Mouse (Mus musculus) liver, embryonic 14.5 days (tissue): ENCODE data around the gene Sema4a. TPM values are rescaled to one million over a fixed set of nuclear protein-coding genes. Genes with fewer than 3 reads are reported as not detected.
A peak's percentile ranks its signal among the peaks of the same experiment; 100 is the strongest.

Experiments used
- ATAC-seq: fragments of 200-750 bp; cut with Nextera tagmentation; 2 replicates; pipeline ENCODE4 v1.8.0; 2017; ENCODE audit warnings: moderate number of reproducible peaks, mild to moderate bottlenecking, moderate library complexity; ENCODE audit not compliant: insufficient read depth
- DNase-seq, 3 experiments: peaks; one replicate each; pipeline ENCODE4 v3.0.0-alpha.2; 2012 to 2013; ENCODE audit warnings: low read depth in 3 of 3, low spot score in 3 of 3
- H3K27ac ChIP-seq: fragments of 300-500 bp; sonication (generic); 2 replicates; pipeline ENCODE4 v1.5.1; 2014; ENCODE audit warnings: moderate library complexity, mild to moderate bottlenecking, control low read depth, inconsistent platforms
- H3K27me3 ChIP-seq: fragments of 300-500 bp; sonication (generic); 2 replicates; pipeline ENCODE4 v1.6.1; 2014; ENCODE audit warnings: mild to moderate bottlenecking, low read length, moderate library complexity; ENCODE audit not compliant: control insufficient read depth, insufficient read depth
- H3K36me3 ChIP-seq: fragments of 300-500 bp; sonication (generic); replicated peaks from 2 replicates; pipeline ENCODE4 v1.6.1; 2014; ENCODE audit warnings: low read depth; ENCODE audit not compliant: control insufficient read depth, insufficient read depth
- H3K4me1 ChIP-seq, 2 experiments: fragments of 200-500 bp in 1 of 2; fragments of 300-500 bp in 1 of 2; sonication (generic) in 1 of 2; replicated peaks; 2 replicates each; pipeline ENCODE4 v1.6.1; 2012 to 2014; ENCODE audit warnings: antibody characterized with exemption in 1 of 2, inconsistent platforms in 1 of 2, low read length in 1 of 2; ENCODE audit not compliant: control insufficient read depth in 2 of 2, insufficient read depth in 2 of 2
- H3K4me2 ChIP-seq: fragments of 300-500 bp; sonication (generic); 2 replicates; pipeline ENCODE4 v1.6.1; 2014; ENCODE audit warnings: low read depth, mild to moderate bottlenecking, control low read depth, moderate library complexity
- H3K4me3 ChIP-seq, 2 experiments: fragments of 200-500 bp in 1 of 2; fragments of 300-500 bp in 1 of 2; sonication (generic) in 1 of 2; 2 replicates each; pipeline ENCODE4 v1.5.1; 2012 to 2014; ENCODE audit warnings: low read depth in 2 of 2, low read length in 2 of 2, mild to moderate bottlenecking in 2 of 2, control low read depth in 1 of 2, inconsistent platforms in 1 of 2, moderate library complexity in 1 of 2; ENCODE audit not compliant: insufficient read depth in 1 of 2
- H3K9ac ChIP-seq: fragments of 300-500 bp; sonication (generic); replicated peaks from 2 replicates; pipeline ENCODE4 v1.6.1; 2014; ENCODE audit warnings: mild to moderate bottlenecking, control low read depth, moderate library complexity
- H3K9me3 ChIP-seq: fragments of 300-500 bp; sonication (generic); 2 replicates; pipeline ENCODE4 v1.6.1; 2016; ENCODE audit warnings: low read length, mixed read lengths; ENCODE audit not compliant: control insufficient read depth
- CTCF ChIP-seq: IDR thresholded peaks from 2 replicates; pipeline ENCODE4 v1.5.1; 2016; ENCODE audit warnings: antibody characterized with exemption, low read depth, control low read depth
- EP300 ChIP-seq: IDR thresholded peaks from 2 replicates; pipeline ENCODE4 v1.6.1; 2016; ENCODE audit warnings: antibody characterized with exemption, low read depth
- WGBS: fragments of 180-500 bp; shearing (Covaris S2); extraction: QIAGEN DNeasy Blood & Tissue Kit; methylation state at CpG from one replicate; pipeline ENCODE4 v1.1.7; 2014; ENCODE audit not compliant: insufficient replicate concordance; 5-methylcytosine and 5-hydroxymethylcytosine counted together
- polyA plus RNA-seq, 2 experiments: library from polyadenylated mRNA; depleted of rRNA in 1 of 2; stranded (reverse) in 1 of 2; unstranded in 1 of 2; fragments of >200 nt; fragmentation: Nextera tagmentation in 1 of 2; extraction: Ambion mirVana in 1 of 2; gene quantifications; 2 replicates each; pipeline versions ENCODE4 v1.2.1 to v1.2.3; 2012 to 2014

Gene Sema4a
- polyA plus RNA-seq, 2 experiments: 9.1 to 12.7 TPM

GRCm38 (mm10) chr3:88477735-88478134 lies 16.8 kb upstream of the Sema4a start:
- Histone ChIP-seq H3K27me3 (no peaks in the 10 kb centered on the region), H3K9me3 (no peaks in the 10 kb centered on the region), H3K4me1 (no peaks in the 10 kb centered on the region; a peak in 1 of 4 replicates), H3K9ac (no peak overlapping the region), H3K36me3 (peaks cover 10% of the 10 kb centered on the region), H3K27ac (no peak overlapping the region), H3K4me3 (no peak overlapping the region), H3K4me2 (no peak overlapping the region)
- peak; percentile 62; the same call in 1 of the 2 replicates for ATAC-seq
- DNase-seq: peak in 1 of 3 experiments; percentile 59
- WGBS: 1% methylated on average over 8 of the region's 8 CpGs
- TF ChIP-seq EP300: no peak
- peak; percentile 98 for TF ChIP-seq CTCF

GRCm38 (mm10) chr3:88476403-88476802 lies 15.4 kb upstream of the Sema4a start:
- ATAC-seq: no peak
- WGBS: 48% methylated on average over 6 of the region's 6 CpGs
- no peaks in the 10 kb centered on the region; a peak in 1 of 4 replicates for H3K4me1 ChIP-seq
- H3K9ac ChIP-seq: no peak overlapping the region
- H3K9me3 ChIP-seq: no peaks in the 10 kb centered on the region
- no peaks in the 10 kb centered on the region for H3K27me3 ChIP-seq
- no peak overlapping the region for H3K4me3 ChIP-seq
- no peak overlapping the region for H3K4me2 ChIP-seq
- DNase-seq: peak in 1 of 3 experiments; percentile 33
- H3K36me3 ChIP-seq: no peaks in the 10 kb centered on the region
- no peak overlapping the region for H3K27ac ChIP-seq
- TF ChIP-seq CTCF (peak; percentile 48), EP300 (no peak)

DNA sequence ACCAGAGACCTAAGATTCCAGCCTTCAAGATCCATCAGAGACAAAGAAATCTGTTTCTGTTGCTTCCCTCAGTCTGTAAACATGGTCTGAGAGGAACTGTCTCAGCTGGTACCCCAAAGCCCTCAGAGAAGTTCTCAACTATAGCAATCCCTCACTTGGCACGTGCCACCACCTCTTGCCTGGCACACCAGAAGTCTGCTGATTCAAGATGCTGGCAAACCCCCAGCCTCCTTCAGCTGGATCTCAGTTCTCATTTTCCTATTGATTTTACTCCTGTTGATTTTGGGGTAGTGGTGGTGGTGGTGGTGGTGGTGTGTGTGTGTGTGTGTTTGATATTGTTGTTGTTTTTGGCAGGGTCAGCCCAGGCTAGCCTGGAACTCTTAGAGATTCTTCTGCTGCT lies 12.6 kb upstream of the Sema4a start:
- 82% methylated on average over 1 of the region's 1 CpGs for WGBS

DNA sequence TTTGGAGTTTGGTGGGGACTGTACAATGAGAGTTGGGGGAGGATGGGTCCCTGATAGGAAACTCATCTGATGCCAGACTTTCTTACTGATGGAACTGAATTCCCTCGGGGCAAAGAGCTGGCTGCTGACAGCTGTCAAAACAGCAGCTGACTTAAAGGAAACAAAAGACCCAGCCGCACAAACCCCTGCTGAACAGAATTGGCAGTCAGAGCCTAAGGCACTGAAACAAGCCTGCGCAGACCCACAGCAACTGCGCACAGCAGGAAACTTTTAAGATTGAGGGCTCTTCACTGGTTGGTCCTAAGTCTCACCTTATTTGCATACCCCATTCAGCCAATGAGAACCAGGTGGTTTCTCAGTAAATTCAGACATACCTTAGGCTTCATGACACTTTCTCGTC lies 12.0 kb upstream of the Sema4a start:
- Histone ChIP-seq H3K27me3 (no peaks in the 10 kb centered on the region), H3K27ac (no peak overlapping the region), H3K36me3 (no peaks in the 10 kb centered on the region), H3K4me1 (no peaks in the 10 kb centered on the region; a peak in 1 of 4 replicates), H3K4me2 (no peak overlapping the region), H3K9me3 (no peaks in the 10 kb centered on the region), H3K4me3 (no peak overlapping the region), H3K9ac (no peak overlapping the region)
- ATAC-seq (no peak), DNase-seq (no peak)
- 46% methylated on average over 5 of the region's 5 CpGs for WGBS
- TF ChIP-seq CTCF (no peak), EP300 (no peak)

More for the DNA sequence above, 12.6 kb upstream of the Sema4a start:
- H3K27ac ChIP-seq: no peak overlapping the region
- no peak overlapping the region for H3K9ac ChIP-seq
- no peaks in the 10 kb centered on the region for H3K27me3 ChIP-seq
- no peak overlapping the region for H3K4me2 ChIP-seq
- H3K4me3 ChIP-seq: no peak overlapping the region
- no peaks in the 10 kb centered on the region for H3K9me3 ChIP-seq
- H3K4me1 ChIP-seq: no peaks in the 10 kb centered on the region; a peak in 1 of 4 replicates
- no peak for TF ChIP-seq EP300
- TF ChIP-seq CTCF: no peak
- DNase-seq (no peak), ATAC-seq (no peak)
- H3K36me3 ChIP-seq: no peaks in the 10 kb centered on the region

GRCm38 (mm10) chr3:88470943-88471479 lies 10.0 kb upstream of the Sema4a start:
- TF ChIP-seq CTCF (no peak), EP300 (no peak)
- Histone ChIP-seq H3K27ac (no peak overlapping the region), H3K4me2 (no peak overlapping the region), H3K36me3 (no peaks in the 10 kb centered on the region), H3K4me1 (peaks cover 0 to 2% of the 10 kb centered on the region in 2 experiments; a peak in 2 of 4 replicates), H3K9ac (no peak overlapping the region), H3K4me3 (no peak overlapping the region), H3K27me3 (no peaks in the 10 kb centered on the region), H3K9me3 (no peaks in the 10 kb centered on the region)
- ATAC-seq (peak; percentile 35; the same call in 1 of the 2 replicates), DNase-seq (no peak)
- 63% methylated on average over 10 of the region's 10 CpGs for WGBS
